Mouse (Mus musculus) hindbrain, embryonic 14.5 days (tissue): ENCODE results near the gene Pde3a. TPM values are rescaled to one million over a fixed set of nuclear protein-coding genes. Genes with fewer than 3 reads are reported as not detected.

ENCODE experiments used
- ATAC-seq: fragments of 200-750 bp; cut with Nextera tagmentation; 2 replicates; pipeline ENCODE4 v1.8.0; 2017; ENCODE audit warnings: moderate number of reproducible peaks, mild to moderate bottlenecking, moderate TSS enrichment, moderate library complexity; ENCODE audit not compliant: low FRiP score
- DNase-seq: peaks from one replicate; pipeline ENCODE4 v3.0.0-alpha.2; 2015; ENCODE audit warnings: low spot score
- H3K27ac ChIP-seq: fragments of 300-500 bp; sonication (generic); 2 replicates; pipeline ENCODE4 v1.5.1; 2014; ENCODE audit warnings: mild to moderate bottlenecking, moderate library complexity
- H3K27me3 ChIP-seq: fragments of 300-500 bp; sonication (generic); 2 replicates; pipeline ENCODE4 v1.6.1; 2014; ENCODE audit warnings: mild to moderate bottlenecking, low read length, mixed read lengths; ENCODE audit not compliant: control insufficient read depth, insufficient read depth
- H3K36me3 ChIP-seq: fragments of 300-500 bp; sonication (generic); replicated peaks from 2 replicates; pipeline ENCODE4 v1.6.1; 2014; ENCODE audit not compliant: control insufficient read depth, insufficient read depth
- H3K4me1 ChIP-seq: fragments of 300-500 bp; sonication (generic); replicated peaks from 2 replicates; pipeline ENCODE4 v1.6.1; 2014; ENCODE audit warnings: antibody characterized with exemption, low read length, mixed read lengths; ENCODE audit not compliant: control insufficient read depth, insufficient read depth
- H3K4me2 ChIP-seq: fragments of 300-500 bp; sonication (generic); replicated peaks from 2 replicates; pipeline ENCODE4 v1.6.1; 2014; ENCODE audit warnings: mild to moderate bottlenecking, moderate library complexity
- H3K4me3 ChIP-seq: fragments of 300-500 bp; sonication (generic); replicated peaks from 2 replicates; pipeline ENCODE4 v1.5.1; 2014; ENCODE audit warnings: mild to moderate bottlenecking, low read length
- H3K9ac ChIP-seq: fragments of 300-500 bp; sonication (generic); 2 replicates; pipeline ENCODE4 v1.6.1; 2014
- H3K9me3 ChIP-seq: fragments of 300-500 bp; sonication (generic); 2 replicates; pipeline ENCODE4 v1.6.1; 2016; ENCODE audit warnings: low read length; ENCODE audit not compliant: control insufficient read depth
- WGBS: fragments of 180-500 bp; shearing (Covaris S2); extraction: QIAGEN DNeasy Blood & Tissue Kit; methylation state at CpG from one replicate; pipeline ENCODE4 v1.1.7; 2014; 5-methylcytosine and 5-hydroxymethylcytosine counted together
- polyA plus RNA-seq: library from polyadenylated mRNA; unstranded; fragments of >200 nt; fragmentation: Nextera tagmentation; extraction: Ambion mirVana; gene quantifications from 2 replicates; pipeline ENCODE4 v1.2.1, GENCODE M21; 2014

Pde3a gene
- polyA plus RNA-seq, 1 experiment from 2014 or later: 2.7 TPM

DNA sequence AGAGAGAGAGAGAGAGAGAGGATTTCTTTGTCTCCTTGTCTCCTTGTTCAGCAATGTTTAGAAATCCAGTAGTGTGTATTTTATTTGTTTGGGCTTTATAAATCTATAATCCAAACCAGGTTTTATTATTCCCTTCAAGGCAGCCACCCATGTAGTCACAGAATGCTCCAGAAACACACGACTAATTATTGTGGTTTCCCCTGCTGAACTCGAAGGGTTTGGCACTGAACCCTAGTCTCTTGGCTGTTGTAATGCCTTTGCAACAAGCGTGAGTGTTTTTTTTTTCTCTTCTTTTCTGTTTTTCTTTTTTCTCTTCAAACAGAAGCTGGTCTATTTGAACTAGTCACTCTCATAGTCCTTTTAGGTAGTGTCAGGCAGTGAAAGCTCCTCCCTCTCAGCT is 225.6 kb downstream of the Pde3a start:
- no peaks in the 10 kb centered on the region for H3K27me3 ChIP-seq
- DNase-seq: no peak
- H3K9me3 ChIP-seq: no peaks in the 10 kb centered on the region
- H3K9ac ChIP-seq: no peak overlapping the region
- H3K27ac ChIP-seq: no peak overlapping the region
- no peak for ATAC-seq
- no peak overlapping the region for H3K4me3 ChIP-seq
- H3K4me2 ChIP-seq: no peak overlapping the region
- WGBS: 48% methylated on average over 3 of the region's 3 CpGs
- H3K36me3 ChIP-seq: no peaks in the 10 kb centered on the region
- no peaks in the 10 kb centered on the region for H3K4me1 ChIP-seq

DNA sequence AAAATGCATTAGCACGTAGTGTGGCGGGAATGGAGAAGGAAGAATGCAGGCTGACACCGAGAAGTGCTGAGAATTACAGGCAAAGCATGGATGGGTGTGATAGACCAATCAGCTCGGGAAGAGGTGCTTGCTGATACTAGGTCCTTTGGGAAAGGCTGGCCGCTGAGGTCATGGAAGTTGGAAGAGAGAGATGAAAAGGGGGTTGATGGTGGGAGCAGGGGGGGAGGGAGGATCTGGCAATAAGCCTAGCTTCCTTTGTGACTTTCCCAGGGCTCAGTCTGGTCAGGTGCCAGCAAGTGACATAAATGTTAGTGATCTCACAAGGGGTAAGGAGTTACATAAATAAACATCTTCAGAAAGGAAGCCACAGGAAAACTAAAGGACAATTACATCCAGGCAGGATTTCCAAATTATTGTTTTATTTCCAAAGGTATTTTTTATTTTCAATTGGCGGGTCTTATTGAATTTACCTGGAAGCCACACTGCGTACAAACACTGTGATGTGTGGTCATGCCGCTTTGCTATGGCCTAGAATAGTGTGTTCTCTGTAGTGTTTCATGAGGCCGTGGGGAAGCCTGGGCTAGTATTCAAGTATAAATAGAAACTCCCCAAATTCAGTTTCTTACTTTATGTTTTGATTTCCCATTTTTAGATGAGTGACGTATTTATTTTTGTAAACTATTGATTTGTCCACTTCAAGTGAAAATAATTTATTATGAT is 236.4 kb downstream of the Pde3a start:
- Histone ChIP-seq H3K4me3 (no peak overlapping the region), H3K27ac (no peak overlapping the region), H3K36me3 (no peaks in the 10 kb centered on the region), H3K9ac (no peak overlapping the region), H3K4me1 (no peaks in the 10 kb centered on the region), H3K4me2 (no peak overlapping the region), H3K9me3 (no peaks in the 10 kb centered on the region), H3K27me3 (no peaks in the 10 kb centered on the region)
- 53% methylated on average over 10 of the region's 10 CpGs for WGBS
- DNase-seq (peak; percentile 73), ATAC-seq (peak; percentile 77)

- Histone ChIP-seq H3K4me2 (no peak overlapping the region), H3K27ac (no peak overlapping the region), H3K9ac (no peak overlapping the region), H3K27me3 (no peaks in the 10 kb centered on the region), H3K9me3 (no peaks in the 10 kb centered on the region), H3K36me3 (no peaks in the 10 kb centered on the region), H3K4me1 (no peaks in the 10 kb centered on the region), H3K4me3 (no peak overlapping the region)
- WGBS: 74% methylated on average over 7 of the region's 7 CpGs
- DNase-seq (peak; percentile 67), ATAC-seq (peak; percentile 59; the same call in 1 of the 2 replicates)
These were observed 238.2 kb downstream of the Pde3a start for GRCm38 (mm10) chr6:141487266-141487665.

GRCm38 (mm10) chr6:141488619-141489018 is 239.6 kb downstream of the Pde3a start:
- Histone ChIP-seq H3K9ac (no peak overlapping the region), H3K36me3 (no peaks in the 10 kb centered on the region), H3K27me3 (no peaks in the 10 kb centered on the region), H3K4me3 (no peak overlapping the region), H3K4me1 (no peaks in the 10 kb centered on the region), H3K9me3 (no peaks in the 10 kb centered on the region), H3K27ac (no peak overlapping the region), H3K4me2 (no peak overlapping the region)
- DNase-seq (peak; percentile 72), ATAC-seq (no peak)
- WGBS: 14% methylated on average over 11 of the region's 11 CpGs

GRCm38 (mm10) chr6:141494909-141495308 is 245.8 kb downstream of the Pde3a start:
- H3K4me3 ChIP-seq: no peak overlapping the region
- 75% methylated on average over 4 of the region's 4 CpGs for WGBS
- no peak overlapping the region for H3K27ac ChIP-seq

GRCm38 (mm10) chr6:141495634-141496418 is 246.8 kb downstream of the Pde3a start:
- Histone ChIP-seq H3K4me2 (no peak overlapping the region; the same call in 1 of the 2 replicates), H3K4me3 (no peak overlapping the region), H3K9ac (no peak overlapping the region), H3K9me3 (no peaks in the 10 kb centered on the region), H3K27ac (no peak overlapping the region), H3K4me1 (no peaks in the 10 kb centered on the region; the same call in 1 of the 2 replicates), H3K36me3 (0 out of 2 replicates have a peak, but pooled peaks cover 4% of the 10 kb centered on the region), H3K27me3 (0 out of 2 replicates have a peak, but pooled peaks cover 4% of the 10 kb centered on the region)
- ATAC-seq (peak; percentile 87), DNase-seq (peak; percentile 67)
- 8% methylated on average over 13 of the region's 13 CpGs for WGBS

More at GRCm38 (mm10) chr6:141494909-141495308, 245.8 kb downstream of the Pde3a start:
- H3K36me3 ChIP-seq: 0 out of 2 replicates have a peak, but pooled peaks cover 4% of the 10 kb centered on the region
- no peaks in the 10 kb centered on the region for H3K9me3 ChIP-seq
- DNase-seq (no peak), ATAC-seq (no peak)
- H3K4me1 ChIP-seq: no peaks in the 10 kb centered on the region; the same call in 1 of the 2 replicates
- 0 out of 2 replicates have a peak, but pooled peaks cover 4% of the 10 kb centered on the region for H3K27me3 ChIP-seq
- no peak overlapping the region for H3K9ac ChIP-seq
- H3K4me2 ChIP-seq: no peak overlapping the region

- 0 out of 2 replicates have a peak, but pooled peaks cover 4% of the 10 kb centered on the region for H3K36me3 ChIP-seq
- H3K9me3 ChIP-seq: no peaks in the 10 kb centered on the region
- no peak overlapping the region for H3K27ac ChIP-seq
- H3K27me3 ChIP-seq: 0 out of 2 replicates have a peak, but pooled peaks cover 4% of the 10 kb centered on the region
- no peak overlapping the region for H3K9ac ChIP-seq
- no peak for DNase-seq
- H3K4me2 ChIP-seq: no peak overlapping the region
- H3K4me1 ChIP-seq: no peaks in the 10 kb centered on the region; the same call in 1 of the 2 replicates
- no peak for ATAC-seq
- H3K4me3 ChIP-seq: no peak overlapping the region
These were observed 250.4 kb downstream of the Pde3a start for GRCm38 (mm10) chr6:141499511-141499910.

- Histone ChIP-seq H3K9me3 (no peaks in the 10 kb centered on the region), H3K4me3 (no peak overlapping the region), H3K27ac (no peak overlapping the region), H3K36me3 (0 out of 2 replicates have a peak, but pooled peaks cover 4% of the 10 kb centered on the region), H3K9ac (no peak overlapping the region), H3K27me3 (0 out of 2 replicates have a peak, but pooled peaks cover 4% of the 10 kb centered on the region), H3K4me2 (no peak overlapping the region), H3K4me1 (no peaks in the 10 kb centered on the region)
- ATAC-seq (no peak), DNase-seq (no peak)
- WGBS: 84% methylated on average over 3 of the region's 3 CpGs
These were observed 252.1 kb downstream of the Pde3a start for GRCm38 (mm10) chr6:141501171-141501570.

DNA sequence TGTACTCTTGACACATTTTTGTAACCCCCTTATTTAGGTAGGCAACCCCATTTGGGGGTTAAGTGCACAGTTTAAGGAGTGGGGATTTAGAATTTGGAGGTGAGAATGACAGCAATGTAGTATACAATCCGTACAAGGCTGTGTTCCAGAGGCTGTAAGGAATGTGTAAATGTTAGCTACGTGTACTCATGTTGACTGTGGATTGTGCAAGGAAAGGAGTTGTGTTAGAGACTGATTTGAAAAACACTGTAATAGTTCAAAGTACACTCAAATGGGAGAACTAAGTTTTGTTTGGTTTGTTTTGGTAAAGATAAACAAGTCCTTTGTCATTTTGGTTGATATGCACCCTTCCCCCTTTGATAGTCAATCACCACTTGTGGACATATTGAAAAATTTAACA is 273.5 kb downstream of the Pde3a start:
- no peaks in the 10 kb centered on the region for H3K36me3 ChIP-seq
- H3K9me3 ChIP-seq: no peaks in the 10 kb centered on the region
- H3K4me1 ChIP-seq: no peaks in the 10 kb centered on the region
- no peak overlapping the region for H3K27ac ChIP-seq
- ATAC-seq (no peak), DNase-seq (no peak)
- H3K27me3 ChIP-seq: no peaks in the 10 kb centered on the region
- H3K4me3 ChIP-seq: no peak overlapping the region
- H3K9ac ChIP-seq: no peak overlapping the region
- H3K4me2 ChIP-seq: no peak overlapping the region
- 83% methylated on average over 2 of the region's 2 CpGs for WGBS
